Mouse (Mus musculus): ENCODE results near the gene Arpc4. TPM values are rescaled to one million over a fixed set of nuclear protein-coding genes. Genes with fewer than 3 reads are reported as not detected.

Arpc4 gene
- polyA plus RNA-seq, 1 experiment from 2014 or later: 562 TPM

GRCm38 (mm10) chr6:113404649-113405448 lies 26.9 kb downstream of the Arpc4 start:
- DNase-seq (ENCODE audit: low spot score): no peak

GRCm38 (mm10) chr6:113405483-113405882 lies 27.6 kb downstream of the Arpc4 start:
- DNase-seq (ENCODE audit: low spot score): no peak

GRCm38 (mm10) chr6:113406683-113407082 lies 28.8 kb downstream of the Arpc4 start:
- no peak for DNase-seq (ENCODE audit: low spot score)

- DNase-seq (ENCODE audit: low spot score): no peak
Measured at GRCm38 (mm10) chr6:113410001-113410400, 32.1 kb downstream of the Arpc4 start.

- DNase-seq (ENCODE audit: low spot score): no peak
Measured at GRCm38 (mm10) chr6:113416416-113416815, 38.5 kb downstream of the Arpc4 start.

- DNase-seq (ENCODE audit: low spot score): peak; percentile 39
Measured at GRCm38 (mm10) chr6:113418441-113419198, 40.7 kb downstream of the Arpc4 start.

- peak; percentile 99 for DNase-seq (ENCODE audit: low spot score)
Measured at GRCm38 (mm10) chr6:113419199-113419587, 41.3 kb downstream of the Arpc4 start, which contains the start of gene Rpusd3. TSS of gene Rpusd3 (minus strand) at chr6:113419340.

GRCm38 (mm10) chr6:113423000-113423399 lies 45.1 kb downstream of the Arpc4 start:
- DNase-seq (ENCODE audit: low spot score): no peak

GRCm38 (mm10) chr6:113424187-113424586 lies 46.3 kb downstream of the Arpc4 start:
- DNase-seq (ENCODE audit: low spot score): no peak

- DNase-seq (ENCODE audit: low spot score): no peak
Measured at GRCm38 (mm10) chr6:113426696-113427095, 48.8 kb downstream of the Arpc4 start.

- peak; percentile 53 for DNase-seq (ENCODE audit: low spot score)
Measured at GRCm38 (mm10) chr6:113427397-113427796, 49.5 kb downstream of the Arpc4 start.

GRCm38 (mm10) chr6:113428006-113428405 lies 50.1 kb downstream of the Arpc4 start:
- DNase-seq (ENCODE audit: low spot score): no peak

- DNase-seq (ENCODE audit: low spot score): no peak
Measured at GRCm38 (mm10) chr6:113429965-113430364, 52.0 kb downstream of the Arpc4 start.

GRCm38 (mm10) chr6:113430846-113431245 lies 52.9 kb downstream of the Arpc4 start:
- no peak for DNase-seq (ENCODE audit: low spot score)

- no peak for DNase-seq (ENCODE audit: low spot score)
Measured at GRCm38 (mm10) chr6:113431801-113432200, 53.9 kb downstream of the Arpc4 start.

GRCm38 (mm10) chr6:113433661-113434060 lies 55.7 kb downstream of the Arpc4 start:
- DNase-seq (ENCODE audit: low spot score): no peak

GRCm38 (mm10) chr6:113434691-113435090 lies 56.8 kb downstream of the Arpc4 start:
- no peak for DNase-seq (ENCODE audit: low spot score)

GRCm38 (mm10) chr6:113435664-113436205 lies 57.8 kb downstream of the Arpc4 start, which contains the start of gene Cidec:
TSS of gene Cidec (minus strand) at chr6:113435760.
- DNase-seq (ENCODE audit: low spot score): no peak

- no peak for DNase-seq (ENCODE audit: low spot score)
Measured at GRCm38 (mm10) chr6:113437135-113437534, 59.2 kb downstream of the Arpc4 start.

GRCm38 (mm10) chr6:113438721-113439430 lies 61.0 kb downstream of the Arpc4 start:
- DNase-seq (ENCODE audit: low spot score): no peak

Data from thymus, postnatal 0 days (tissue).